Mouse (Mus musculus) limb, embryonic 10.5 days (tissue): ENCODE measurements around the gene Flrt3. TPM values are rescaled to one million over a fixed set of nuclear protein-coding genes. Genes with fewer than 3 reads are reported as not detected.

Experiments
- DNase-seq: peaks from one replicate; pipeline ENCODE4 v3.0.0-alpha.2; 2017; ENCODE audit warnings: low spot score
- H3K27ac ChIP-seq: fragments of 300-500 bp; sonication (generic); 2 replicates; pipeline ENCODE4 v1.5.1; 2016; ENCODE audit warnings: mild to moderate bottlenecking
- H3K27me3 ChIP-seq: fragments of 300-500 bp; sonication (generic); 2 replicates; pipeline ENCODE4 v1.6.1; 2016; ENCODE audit warnings: low read depth, mild to moderate bottlenecking; ENCODE audit not compliant: poor library complexity, severe bottlenecking
- H3K36me3 ChIP-seq: fragments of 300-500 bp; sonication (generic); 2 replicates; pipeline ENCODE4 v1.6.1; 2016; ENCODE audit warnings: mild to moderate bottlenecking, moderate library complexity
- H3K4me1 ChIP-seq: fragments of 300-500 bp; sonication (generic); 2 replicates; pipeline ENCODE4 v1.6.1; 2016
- H3K4me3 ChIP-seq: fragments of 300-500 bp; sonication (generic); 2 replicates; pipeline ENCODE4 v1.5.1; 2016; ENCODE audit warnings: mild to moderate bottlenecking, moderate library complexity
- H3K9me3 ChIP-seq: fragments of 300-500 bp; sonication (generic); replicated peaks from 2 replicates; pipeline ENCODE4 v1.6.1; 2016; ENCODE audit warnings: mild to moderate bottlenecking
- WGBS: fragments of 180-500 bp; shearing (Covaris S2); methylation state at CpG from one replicate; pipeline ENCODE4 v1.1.7; 2016; 5-methylcytosine and 5-hydroxymethylcytosine counted together
- polyA plus RNA-seq: library from polyadenylated mRNA; unstranded; fragments of >200 nt; fragmentation: Nextera tagmentation; extraction: Ambion mirVana; gene quantifications from 2 replicates; pipeline ENCODE4 v1.2.1, GENCODE M21; 2016

Gene Flrt3
- polyA plus RNA-seq, 1 experiment from 2014 or later = 69.3 TPM

DNA sequence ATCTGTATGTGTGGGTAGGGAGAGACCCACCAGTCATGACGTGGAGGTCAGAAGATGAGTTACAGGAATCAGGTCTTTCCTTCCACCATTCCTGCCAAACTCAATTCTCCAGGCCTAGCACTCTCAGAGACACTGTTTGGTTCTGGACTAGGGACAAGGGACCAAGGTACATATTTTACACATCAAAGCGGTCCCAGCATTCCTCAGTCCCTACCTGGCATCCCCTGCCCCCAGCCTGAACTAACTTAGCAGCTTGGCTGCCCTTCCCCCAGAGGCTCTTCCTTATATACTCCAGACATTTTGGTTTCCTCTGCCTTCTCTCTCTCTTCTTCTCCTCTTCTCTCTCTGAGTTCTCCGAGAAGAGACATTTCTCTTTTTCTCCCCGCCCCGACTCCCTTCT, 2.2 kb upstream of the Flrt3 start:
- Histone ChIP-seq H3K4me1 (peaks cover 24% of the 10 kb centered on the region), H3K27me3 (no peaks in the 10 kb centered on the region), H3K36me3 (no peaks in the 10 kb centered on the region), H3K9me3 (no peaks in the 10 kb centered on the region), H3K4me3 (no peak overlapping the region), H3K27ac (no peak overlapping the region)
- DNase-seq = no peak
- 74% methylated on average over 5 of the region's 5 CpGs for WGBS

DNA sequence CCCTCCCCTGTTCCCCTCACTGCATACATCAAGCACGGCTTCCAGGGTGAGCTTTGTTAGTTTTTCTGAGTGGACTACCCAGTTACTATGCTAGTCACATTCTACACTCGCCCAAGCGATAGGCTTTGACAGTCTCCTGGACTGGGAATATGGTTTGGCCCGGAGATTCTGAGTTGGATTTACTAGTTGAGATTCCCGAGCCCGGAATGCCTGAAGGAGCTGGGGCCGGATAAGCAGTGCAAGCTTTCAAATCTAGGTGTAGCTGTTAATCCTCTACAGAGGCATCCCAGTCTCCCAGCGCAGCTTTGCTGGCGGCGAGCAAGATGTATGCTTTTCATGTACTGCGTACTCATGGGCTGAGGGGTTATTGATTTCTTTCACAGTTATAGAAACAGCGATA, 812 bp downstream of the Flrt3 start:
- Histone ChIP-seq H3K27ac (peak overlapping the region; percentile 92), H3K36me3 (peaks cover 5% of the 10 kb centered on the region; the same call in 1 of the 2 replicates), H3K4me1 (peaks cover 44% of the 10 kb centered on the region), H3K4me3 (peak overlapping the region; percentile 67), H3K27me3 (no peaks in the 10 kb centered on the region), H3K9me3 (no peaks in the 10 kb centered on the region)
- WGBS = under 1% methylated on average over 12 of the region's 12 CpGs
- peak; percentile 75 for DNase-seq

DNA sequence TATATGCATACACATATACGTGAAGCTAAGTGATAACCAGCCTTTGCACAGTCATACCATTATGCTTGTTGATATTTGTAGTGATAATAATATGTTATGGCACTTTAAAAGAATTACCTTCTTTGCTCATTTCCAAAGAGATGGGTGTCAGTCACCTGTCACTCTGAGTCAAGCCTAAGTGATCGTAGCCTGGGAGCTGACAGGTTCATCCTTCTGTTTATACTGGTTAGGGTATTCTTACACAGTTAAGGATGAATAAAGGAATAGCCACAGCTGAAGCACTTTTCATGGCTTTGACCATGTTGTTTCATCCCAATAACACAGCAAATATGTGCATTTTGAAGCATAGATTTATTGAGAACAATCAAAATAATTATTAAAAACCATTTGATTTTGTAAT, 1.5 kb downstream of the Flrt3 start:
- WGBS = 50% methylated on average over 2 of the region's 2 CpGs
- H3K27me3 ChIP-seq = no peaks in the 10 kb centered on the region
- no peaks in the 10 kb centered on the region for H3K9me3 ChIP-seq
- peak overlapping the region; percentile 67 for H3K4me3 ChIP-seq
- peaks cover 46% of the 10 kb centered on the region for H3K4me1 ChIP-seq
- DNase-seq = no peak
- H3K27ac ChIP-seq = peak overlapping the region; percentile 92; the same call in 1 of the 2 replicates
- H3K36me3 ChIP-seq = peaks cover 8% of the 10 kb centered on the region

DNA sequence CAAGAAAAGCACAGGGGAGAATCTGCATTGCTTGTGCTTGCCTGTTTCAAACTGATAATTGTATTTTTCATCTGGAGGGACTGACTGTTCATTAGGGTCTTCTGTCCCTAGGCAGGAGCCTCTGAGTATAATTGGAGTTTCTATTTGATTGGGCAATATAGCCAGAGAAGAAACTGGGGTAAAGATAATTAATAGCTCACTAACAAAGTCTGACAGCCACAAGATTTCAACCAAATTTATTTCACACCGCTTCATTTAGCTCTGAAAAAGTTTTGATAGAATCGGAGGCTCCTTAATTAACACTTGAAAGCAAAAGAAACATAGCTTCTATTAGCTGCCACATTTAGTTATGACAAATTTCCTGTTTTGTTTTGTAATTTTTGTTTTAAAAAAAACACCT, 2.2 kb downstream of the Flrt3 start:
- Histone ChIP-seq H3K36me3 (peaks cover 12% of the 10 kb centered on the region), H3K27ac (peak overlapping the region; percentile 84), H3K4me1 (peaks cover 46% of the 10 kb centered on the region), H3K9me3 (no peaks in the 10 kb centered on the region), H3K27me3 (no peaks in the 10 kb centered on the region), H3K4me3 (peak overlapping the region; percentile 67)
- WGBS = 17% methylated on average over 2 of the region's 2 CpGs
- no peak for DNase-seq

DNA sequence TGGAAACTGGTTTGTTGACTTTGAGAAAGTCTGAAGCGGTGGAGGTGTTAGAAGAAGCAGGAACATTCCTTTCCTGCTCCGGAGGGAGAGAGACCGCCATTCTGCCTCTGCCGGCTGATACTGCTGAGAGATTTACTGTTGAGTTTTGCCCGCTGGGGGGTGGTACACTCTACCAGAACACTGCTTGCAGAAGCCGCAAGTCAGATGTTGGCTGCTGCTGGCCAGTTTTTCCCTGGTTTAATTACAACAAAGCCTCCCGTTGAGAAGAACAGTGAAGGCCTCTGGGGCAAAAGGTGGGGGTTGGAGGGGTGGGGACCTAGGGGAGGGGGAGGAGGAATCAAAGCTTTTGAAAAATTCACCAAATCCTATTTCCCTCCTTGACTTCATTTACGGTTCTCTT, 3.0 kb downstream of the Flrt3 start:
- H3K27ac ChIP-seq = peak overlapping the region; percentile 84
- 2% methylated on average over 8 of the region's 8 CpGs for WGBS

DNA sequence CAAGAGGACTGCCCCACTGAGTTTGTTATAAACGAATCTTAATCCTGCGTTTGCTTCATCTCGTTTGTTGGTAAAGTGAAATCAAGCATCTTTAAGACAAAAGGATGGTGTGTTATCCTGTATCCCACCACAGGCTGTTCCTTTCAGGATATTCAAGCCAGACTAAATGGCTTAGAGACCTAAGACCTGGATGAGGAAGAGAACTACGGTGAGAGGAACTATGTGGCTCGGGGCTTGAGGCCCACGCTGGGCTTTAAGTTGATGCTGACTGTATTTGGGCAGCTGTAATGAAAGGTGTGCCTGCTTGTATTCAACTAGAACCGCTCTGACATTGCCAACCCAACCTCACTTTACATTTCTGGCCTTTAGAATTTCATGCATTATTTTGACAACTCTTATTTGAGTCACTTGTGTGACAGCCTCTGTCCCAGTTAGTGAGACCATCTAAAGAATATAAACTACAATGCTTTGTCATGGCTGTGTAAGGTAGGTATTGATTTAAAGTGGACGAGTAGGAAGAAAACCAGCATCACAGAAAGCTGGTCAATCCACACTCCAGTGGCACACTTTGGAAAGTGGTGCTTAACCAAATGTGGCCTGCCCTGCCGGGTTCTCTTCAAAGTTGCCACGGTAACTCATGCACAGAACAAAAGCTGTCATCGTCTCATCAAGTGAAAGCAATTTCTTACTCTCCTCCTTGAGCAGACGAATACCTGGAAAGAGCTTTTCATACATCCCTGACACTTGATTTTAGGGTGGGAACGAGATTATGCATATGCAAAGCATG, 3.8 kb downstream of the Flrt3 start:
- Histone ChIP-seq H3K36me3 (peaks cover 27% of the 10 kb centered on the region), H3K27ac (peak overlapping the region; percentile 84), H3K4me3 (peak overlapping the region; percentile 67), H3K9me3 (no peaks in the 10 kb centered on the region), H3K4me1 (peaks cover 46% of the 10 kb centered on the region), H3K27me3 (no peaks in the 10 kb centered on the region)
- WGBS = 56% methylated on average over 13 of the region's 13 CpGs
- no peak for DNase-seq

More for the DNA sequence above, 3.0 kb downstream of the Flrt3 start:
- H3K4me1 ChIP-seq = peaks cover 46% of the 10 kb centered on the region
- H3K36me3 ChIP-seq = peaks cover 19% of the 10 kb centered on the region
- peak overlapping the region; percentile 67 for H3K4me3 ChIP-seq
- no peaks in the 10 kb centered on the region for H3K9me3 ChIP-seq
- no peaks in the 10 kb centered on the region for H3K27me3 ChIP-seq
- DNase-seq = peak; percentile 85

DNA sequence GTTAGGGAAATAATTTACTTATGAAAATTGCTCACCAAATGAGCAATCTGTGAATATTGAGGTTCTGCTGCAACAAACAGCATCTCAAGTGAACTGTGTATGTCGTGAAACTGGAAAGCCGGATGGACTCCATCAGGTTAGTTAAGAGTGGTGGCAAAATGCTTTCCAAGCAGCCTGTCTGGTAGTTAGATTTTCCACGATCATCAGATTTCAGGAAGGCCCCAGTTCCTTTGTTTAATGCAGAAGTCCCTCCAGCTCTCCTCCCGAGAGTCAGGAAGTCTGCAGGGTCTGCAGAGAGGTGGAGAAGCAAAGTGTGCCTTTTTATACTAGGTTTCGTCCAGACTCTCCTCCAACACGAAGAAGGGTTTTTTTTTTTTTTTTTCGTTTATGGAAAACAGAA, 4.4 kb downstream of the Flrt3 start:
- peak; percentile 41 for DNase-seq
- 33% methylated on average over 7 of the region's 7 CpGs for WGBS
- H3K27me3 ChIP-seq = no peaks in the 10 kb centered on the region
- H3K4me3 ChIP-seq = peak overlapping the region; percentile 67
- H3K36me3 ChIP-seq = peaks cover 33% of the 10 kb centered on the region
- H3K4me1 ChIP-seq = peaks cover 46% of the 10 kb centered on the region
- no peaks in the 10 kb centered on the region for H3K9me3 ChIP-seq
- peak overlapping the region; percentile 84 for H3K27ac ChIP-seq

DNA sequence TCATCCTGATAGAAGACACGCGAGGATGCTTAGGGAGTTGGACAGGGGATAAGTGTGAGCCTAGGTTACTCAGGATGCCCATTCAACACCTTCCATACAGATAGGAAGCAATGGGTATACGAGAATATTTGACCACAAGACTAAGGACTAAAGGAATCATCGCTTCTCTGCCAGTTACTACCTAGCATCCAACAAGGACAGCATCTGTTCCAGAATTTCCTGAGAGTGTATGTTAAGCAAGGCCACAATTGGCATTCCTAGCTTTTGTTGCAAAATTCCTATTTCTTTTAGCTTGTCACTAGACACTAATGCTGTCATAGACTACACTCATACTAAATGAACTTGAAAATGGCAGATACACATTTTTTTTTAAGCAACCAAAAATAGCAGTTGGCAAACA, 6.9 kb downstream of the Flrt3 start:
- no peaks in the 10 kb centered on the region for H3K9me3 ChIP-seq
- peaks cover 38% of the 10 kb centered on the region for H3K4me1 ChIP-seq
- H3K27ac ChIP-seq = no peak overlapping the region
- no peak for DNase-seq
- no peaks in the 10 kb centered on the region for H3K27me3 ChIP-seq
- no peak overlapping the region for H3K4me3 ChIP-seq
- 90% methylated on average over 4 of the region's 4 CpGs for WGBS
- H3K36me3 ChIP-seq = peaks cover 57% of the 10 kb centered on the region

DNA sequence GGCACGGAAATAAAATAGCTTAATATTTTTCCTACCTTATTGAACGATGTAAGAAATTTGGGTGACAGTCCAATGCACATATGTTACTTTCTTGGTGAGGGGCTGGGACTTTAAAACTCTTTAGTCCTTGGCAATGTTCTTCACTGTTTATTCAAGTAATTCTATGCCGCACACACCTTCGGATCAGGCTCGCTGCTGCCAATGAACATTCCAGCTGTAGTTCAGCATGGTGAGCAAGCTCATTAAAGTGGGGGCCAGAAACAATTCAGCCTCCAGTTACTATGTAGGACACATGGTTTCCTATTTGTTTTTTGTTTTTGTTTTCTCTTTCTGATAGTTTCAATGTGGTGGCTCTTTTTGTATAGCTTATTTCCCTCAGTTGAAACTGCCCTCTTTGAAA, 8.6 kb downstream of the Flrt3 start:
- Histone ChIP-seq H3K27me3 (no peaks in the 10 kb centered on the region), H3K4me3 (no peak overlapping the region), H3K9me3 (no peaks in the 10 kb centered on the region), H3K36me3 (peaks cover 73% of the 10 kb centered on the region), H3K4me1 (peaks cover 21% of the 10 kb centered on the region), H3K27ac (no peak overlapping the region)
- no peak for DNase-seq
- WGBS = 93% methylated on average over 5 of the region's 5 CpGs

DNA sequence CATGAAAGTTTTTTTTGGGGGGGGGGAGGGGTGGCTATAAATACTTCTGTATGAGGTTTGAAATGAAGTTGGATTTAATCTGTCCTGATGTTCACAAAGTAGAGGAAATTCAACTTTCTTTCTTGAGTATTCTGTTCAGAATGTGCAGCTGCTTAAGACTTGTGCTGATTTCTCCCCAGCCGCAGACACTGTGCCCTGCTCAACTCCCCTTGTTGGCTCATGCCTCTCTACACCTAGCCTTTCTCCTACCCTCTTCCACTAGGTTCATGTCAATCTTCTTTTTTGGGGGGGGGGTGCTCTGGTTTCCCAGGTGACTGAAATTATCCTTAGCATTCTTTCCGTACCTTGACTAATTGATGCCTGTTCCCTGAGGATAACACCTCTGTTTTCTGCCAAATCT, 17.3 kb downstream of the Flrt3 start:
- WGBS = 79% methylated on average over 2 of the region's 2 CpGs
- Histone ChIP-seq H3K27me3 (no peaks in the 10 kb centered on the region), H3K9me3 (no peaks in the 10 kb centered on the region), H3K27ac (no peak overlapping the region), H3K4me1 (peaks cover 3% of the 10 kb centered on the region; the same call in 1 of the 2 replicates), H3K36me3 (peaks cover 15% of the 10 kb centered on the region), H3K4me3 (no peak overlapping the region)
- DNase-seq = no peak

DNA sequence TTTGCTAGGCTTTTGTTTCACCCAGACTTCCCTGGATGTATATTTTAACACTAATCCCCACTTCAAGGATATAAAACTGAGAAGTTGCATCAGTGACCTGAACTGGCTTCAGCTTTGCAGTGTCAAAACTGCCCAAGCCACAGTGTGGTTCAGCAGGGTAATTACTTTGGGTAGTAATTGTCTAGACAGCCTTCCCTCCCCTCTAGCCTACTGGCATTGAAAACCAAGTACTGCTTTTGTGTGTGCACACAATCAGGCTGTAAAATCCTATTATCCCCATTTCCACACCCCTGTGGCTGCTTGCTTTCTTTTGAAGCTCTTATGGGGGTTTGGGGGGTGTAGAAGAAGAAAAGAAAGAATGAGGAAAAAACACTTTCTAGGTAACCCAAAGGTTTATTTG, 17.8 kb downstream of the Flrt3 start:
- H3K4me3 ChIP-seq = no peak overlapping the region
- H3K4me1 ChIP-seq = peaks cover 3% of the 10 kb centered on the region; the same call in 1 of the 2 replicates
- no peaks in the 10 kb centered on the region for H3K9me3 ChIP-seq
- no peak for DNase-seq
- H3K27ac ChIP-seq = no peak overlapping the region
- H3K27me3 ChIP-seq = no peaks in the 10 kb centered on the region
- H3K36me3 ChIP-seq = peaks cover 10% of the 10 kb centered on the region

DNA sequence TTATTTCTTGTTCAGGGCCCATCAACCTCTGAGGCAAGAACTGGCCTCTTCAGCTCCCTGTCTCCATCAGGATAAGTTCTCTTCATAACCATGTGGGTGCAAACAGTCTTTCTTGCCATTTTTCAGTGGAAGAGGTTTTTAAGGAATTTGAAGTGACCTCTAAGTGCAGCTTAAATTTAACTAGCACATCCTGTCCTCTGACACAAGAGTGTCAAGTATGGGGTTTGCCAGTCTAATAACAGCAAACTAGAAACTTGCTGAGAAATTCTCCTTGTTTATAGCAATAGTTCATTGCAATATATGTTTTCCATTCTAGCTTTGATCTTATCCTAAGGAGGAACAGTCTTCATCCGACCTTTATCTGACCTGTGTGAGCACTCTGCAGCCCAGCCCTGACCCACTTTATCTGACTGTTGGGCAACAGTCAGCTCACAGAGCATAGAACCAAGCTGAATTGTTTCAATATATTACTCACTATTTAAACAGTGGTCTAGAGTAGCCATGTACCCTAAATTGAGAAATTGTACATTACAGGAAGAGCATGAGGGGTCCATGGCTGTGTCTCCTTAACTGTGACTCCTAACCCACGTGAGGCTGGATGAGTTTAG, 49.4 kb downstream of the Flrt3 start:
- Histone ChIP-seq H3K27ac (no peak overlapping the region), H3K27me3 (no peaks in the 10 kb centered on the region), H3K4me1 (no peaks in the 10 kb centered on the region), H3K9me3 (no peaks in the 10 kb centered on the region), H3K4me3 (no peak overlapping the region), H3K36me3 (no peaks in the 10 kb centered on the region)
- no peak for DNase-seq
- 77% methylated on average over 2 of the region's 2 CpGs for WGBS

DNA sequence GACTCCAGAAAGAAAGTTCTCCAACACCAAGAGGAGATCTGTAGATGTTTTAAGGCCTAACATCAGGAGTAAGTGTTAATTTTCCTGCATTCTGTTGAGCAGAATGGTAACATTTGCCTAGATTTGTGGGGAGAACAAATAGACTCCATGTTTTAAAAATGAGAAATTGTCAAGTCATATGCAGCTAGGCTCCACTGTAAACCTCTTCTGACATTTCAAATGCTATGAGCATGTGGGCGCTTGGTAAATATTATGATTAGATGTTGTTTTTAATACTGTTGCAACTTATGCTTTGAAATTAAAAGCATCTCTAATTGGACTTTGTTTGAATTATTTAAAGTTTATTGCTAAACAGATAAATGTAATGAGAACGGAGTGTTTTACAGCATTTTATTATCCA, 55.8 kb downstream of the Flrt3 start:
- H3K27ac ChIP-seq = no peak overlapping the region
- no peaks in the 10 kb centered on the region for H3K36me3 ChIP-seq
- H3K9me3 ChIP-seq = no peaks in the 10 kb centered on the region
- no peaks in the 10 kb centered on the region for H3K27me3 ChIP-seq
- DNase-seq = no peak
- H3K4me3 ChIP-seq = no peak overlapping the region
- 93% methylated on average over 2 of the region's 2 CpGs for WGBS
- H3K4me1 ChIP-seq = no peaks in the 10 kb centered on the region
